Mouse (Mus musculus) heart, embryonic 10.5 days (tissue): ENCODE results near the gene Ank3. TPM values are rescaled to one million over a fixed set of nuclear protein-coding genes. Genes with fewer than 3 reads are reported as not detected.

ENCODE experiments used
- DNase-seq: peaks from one replicate; pipeline ENCODE4 v3.0.0-alpha.2; 2017; ENCODE audit warnings: low spot score
- H3K27ac ChIP-seq: fragments of 300-500 bp; sonication (generic); 2 replicates; pipeline ENCODE4 v1.5.1; 2016; ENCODE audit warnings: mild to moderate bottlenecking
- H3K27me3 ChIP-seq: fragments of 300-500 bp; sonication (generic); 2 replicates; pipeline ENCODE4 v1.6.1; 2016; ENCODE audit warnings: mild to moderate bottlenecking; ENCODE audit not compliant: poor library complexity, insufficient read depth, severe bottlenecking
- H3K36me3 ChIP-seq: fragments of 300-500 bp; sonication (generic); 2 replicates; pipeline ENCODE4 v1.6.1; 2016; ENCODE audit warnings: mild to moderate bottlenecking, moderate library complexity
- H3K4me1 ChIP-seq: fragments of 300-500 bp; sonication (generic); 2 replicates; pipeline ENCODE4 v1.6.1; 2016; ENCODE audit warnings: mild to moderate bottlenecking
- H3K4me3 ChIP-seq: fragments of 300-500 bp; sonication (generic); 2 replicates; pipeline ENCODE4 v1.5.1; 2016; ENCODE audit warnings: mild to moderate bottlenecking, moderate library complexity
- H3K9me3 ChIP-seq: fragments of 300-500 bp; sonication (generic); 2 replicates; pipeline ENCODE4 v1.6.1; 2016; ENCODE audit warnings: mild to moderate bottlenecking, moderate library complexity
- WGBS: fragments of 180-500 bp; shearing (Covaris S2); methylation state at CpG from one replicate; pipeline ENCODE4 v1.1.7; 2016; 5-methylcytosine and 5-hydroxymethylcytosine counted together
- polyA plus RNA-seq: library from polyadenylated mRNA; unstranded; fragments of >200 nt; fragmentation: Nextera tagmentation; extraction: Ambion mirVana; gene quantifications from 2 replicates; pipeline ENCODE4 v1.2.1, GENCODE M21; 2016

Ank3 gene
- polyA plus RNA-seq, 1 experiment from 2014 or later, result 54.8 TPM

- Histone ChIP-seq H3K4me3 (peak overlapping the region; percentile 32; the same call in 1 of the 2 replicates), H3K36me3 (no peaks in the 10 kb centered on the region), H3K4me1 (peaks cover 16% of the 10 kb centered on the region), H3K27ac (no peak overlapping the region; the same call in 1 of the 2 replicates), H3K9me3 (no peaks in the 10 kb centered on the region), H3K27me3 (no peaks in the 10 kb centered on the region)
- DNase-seq, result no peak
- WGBS, result 20% methylated on average over 12 of the region's 12 CpGs
These were observed 291.8 kb downstream of the Ank3 start for GRCm38 (mm10) chr10:69690131-69690960.

GRCm38 (mm10) chr10:69690961-69691451 is 292.4 kb downstream of the Ank3 start:
- Histone ChIP-seq H3K4me1 (peaks cover 18% of the 10 kb centered on the region), H3K36me3 (no peaks in the 10 kb centered on the region), H3K27me3 (no peaks in the 10 kb centered on the region), H3K9me3 (no peaks in the 10 kb centered on the region), H3K4me3 (peak overlapping the region; percentile 32; the same call in 1 of the 2 replicates), H3K27ac (no peak overlapping the region; the same call in 1 of the 2 replicates)
- WGBS, result 21% methylated on average over 6 of the region's 6 CpGs
- DNase-seq, result no peak

- H3K36me3 ChIP-seq, result no peaks in the 10 kb centered on the region
- no peak overlapping the region for H3K27ac ChIP-seq
- H3K4me1 ChIP-seq, result peaks cover 9% of the 10 kb centered on the region; the same call in 1 of the 2 replicates
- no peaks in the 10 kb centered on the region for H3K9me3 ChIP-seq
- H3K27me3 ChIP-seq, result no peaks in the 10 kb centered on the region
- no peak overlapping the region for H3K4me3 ChIP-seq
- no peak for DNase-seq
- WGBS, result 73% methylated on average over 9 of the region's 9 CpGs
These were observed 297.4 kb downstream of the Ank3 start for GRCm38 (mm10) chr10:69696019-69696418.

GRCm38 (mm10) chr10:69698699-69699098 is 300.1 kb downstream of the Ank3 start:
- Histone ChIP-seq H3K4me3 (no peak overlapping the region), H3K36me3 (no peaks in the 10 kb centered on the region), H3K9me3 (no peaks in the 10 kb centered on the region), H3K4me1 (peaks cover 7% of the 10 kb centered on the region; the same call in 1 of the 2 replicates), H3K27me3 (no peaks in the 10 kb centered on the region), H3K27ac (no peak overlapping the region)
- 83% methylated on average over 1 of the region's 1 CpGs for WGBS
- DNase-seq, result no peak

GRCm38 (mm10) chr10:69701226-69701625 is 302.7 kb downstream of the Ank3 start:
- Histone ChIP-seq H3K9me3 (no peaks in the 10 kb centered on the region), H3K4me3 (no peak overlapping the region), H3K27me3 (no peaks in the 10 kb centered on the region), H3K4me1 (peaks cover 11% of the 10 kb centered on the region), H3K27ac (no peak overlapping the region), H3K36me3 (no peaks in the 10 kb centered on the region)
- WGBS, result 51% methylated on average over 4 of the region's 4 CpGs
- DNase-seq, result no peak

GRCm38 (mm10) chr10:69705806-69706768 is 307.5 kb downstream of the Ank3 start:
- Histone ChIP-seq H3K36me3 (no peaks in the 10 kb centered on the region), H3K4me3 (peak overlapping the region; percentile 43), H3K9me3 (no peaks in the 10 kb centered on the region), H3K27ac (peak overlapping the region; percentile 53), H3K27me3 (no peaks in the 10 kb centered on the region), H3K4me1 (peaks cover 31% of the 10 kb centered on the region)
- 20% methylated on average over 17 of the region's 17 CpGs for WGBS
- no peak for DNase-seq

- peaks cover 28% of the 10 kb centered on the region for H3K4me1 ChIP-seq
- H3K27me3 ChIP-seq, result no peaks in the 10 kb centered on the region
- WGBS, result 37% methylated on average over 14 of the region's 14 CpGs
- peak overlapping the region; percentile 53 for H3K27ac ChIP-seq
- no peaks in the 10 kb centered on the region for H3K36me3 ChIP-seq
- DNase-seq, result no peak
- no peaks in the 10 kb centered on the region for H3K9me3 ChIP-seq
- peak overlapping the region; percentile 43 for H3K4me3 ChIP-seq
These were observed 308.5 kb downstream of the Ank3 start for GRCm38 (mm10) chr10:69706851-69707788.

- 78% methylated on average over 11 of the region's 11 CpGs for WGBS
- H3K4me1 ChIP-seq, result peaks cover 35% of the 10 kb centered on the region
- no peaks in the 10 kb centered on the region for H3K9me3 ChIP-seq
- no peak for DNase-seq
- H3K27ac ChIP-seq, result no peak overlapping the region
- H3K36me3 ChIP-seq, result no peaks in the 10 kb centered on the region
- H3K4me3 ChIP-seq, result no peak overlapping the region
- H3K27me3 ChIP-seq, result no peaks in the 10 kb centered on the region
These were observed 309.4 kb downstream of the Ank3 start for GRCm38 (mm10) chr10:69707844-69708550.

- no peaks in the 10 kb centered on the region for H3K36me3 ChIP-seq
- H3K27ac ChIP-seq, result no peak overlapping the region
- DNase-seq, result no peak
- no peak overlapping the region for H3K4me3 ChIP-seq
- H3K27me3 ChIP-seq, result no peaks in the 10 kb centered on the region
- peaks cover 35% of the 10 kb centered on the region for H3K4me1 ChIP-seq
- 90% methylated on average over 2 of the region's 2 CpGs for WGBS
- no peaks in the 10 kb centered on the region for H3K9me3 ChIP-seq
These were observed 311.1 kb downstream of the Ank3 start for GRCm38 (mm10) chr10:69709631-69710030.

- DNase-seq, result no peak
- Histone ChIP-seq H3K4me1 (peaks cover 32% of the 10 kb centered on the region), H3K4me3 (no peak overlapping the region), H3K27ac (no peak overlapping the region), H3K27me3 (no peaks in the 10 kb centered on the region), H3K9me3 (no peaks in the 10 kb centered on the region), H3K36me3 (no peaks in the 10 kb centered on the region)
- 87% methylated on average over 5 of the region's 5 CpGs for WGBS
These were observed 312.2 kb downstream of the Ank3 start for GRCm38 (mm10) chr10:69710802-69711201.

GRCm38 (mm10) chr10:69716907-69717306 is 318.3 kb downstream of the Ank3 start:
- no peak overlapping the region for H3K4me3 ChIP-seq
- H3K27ac ChIP-seq, result no peak overlapping the region
- no peaks in the 10 kb centered on the region for H3K27me3 ChIP-seq
- DNase-seq, result no peak
- no peaks in the 10 kb centered on the region for H3K36me3 ChIP-seq
- no peaks in the 10 kb centered on the region for H3K9me3 ChIP-seq
- H3K4me1 ChIP-seq, result peaks cover 26% of the 10 kb centered on the region
- WGBS, result 71% methylated on average over 4 of the region's 4 CpGs
